Mouse (Mus musculus) limb, embryonic 14.5 days (tissue): ENCODE results near the gene Tmem189. TPM values are rescaled to one million over a fixed set of nuclear protein-coding genes. Genes with fewer than 3 reads are reported as not detected.

Experiments used
- ATAC-seq: fragments of 200-750 bp; cut with Nextera tagmentation; 2 replicates; pipeline ENCODE4 v1.8.0; 2017; ENCODE audit warnings: low read depth, moderate number of reproducible peaks, moderate TSS enrichment; ENCODE audit not compliant: low FRiP score
- DNase-seq: peaks from one replicate; pipeline ENCODE4 v3.0.0-alpha.2; 2015; ENCODE audit warnings: low spot score
- H3K27ac ChIP-seq: fragments of 300-500 bp; sonication (generic); replicated peaks from 2 replicates; pipeline ENCODE4 v1.5.1; 2014; ENCODE audit warnings: low read depth, mild to moderate bottlenecking, low read length, moderate library complexity, mixed read lengths
- H3K27me3 ChIP-seq: fragments of 300-500 bp; sonication (generic); 2 replicates; pipeline ENCODE4 v1.6.1; 2014; ENCODE audit warnings: low read length, mixed read lengths; ENCODE audit not compliant: control insufficient read depth, insufficient read depth
- H3K36me3 ChIP-seq: fragments of 300-500 bp; sonication (generic); 2 replicates; pipeline ENCODE4 v1.6.1; 2014; ENCODE audit warnings: mild to moderate bottlenecking, low read length, moderate library complexity, mixed read lengths; ENCODE audit not compliant: control insufficient read depth, insufficient read depth
- H3K4me1 ChIP-seq: fragments of 300-500 bp; sonication (generic); 2 replicates; pipeline ENCODE4 v1.6.1; 2014; ENCODE audit warnings: antibody characterized with exemption, low read length, mixed read lengths; ENCODE audit not compliant: control insufficient read depth, insufficient read depth
- H3K4me2 ChIP-seq: fragments of 300-500 bp; sonication (generic); replicated peaks from 2 replicates; pipeline ENCODE4 v1.6.1; 2014; ENCODE audit warnings: low read depth, mild to moderate bottlenecking, low read length, moderate library complexity; ENCODE audit not compliant: severe bottlenecking
- H3K4me3 ChIP-seq: fragments of 300-500 bp; sonication (generic); replicated peaks from 2 replicates; pipeline ENCODE4 v1.5.1; 2014; ENCODE audit warnings: low read length
- H3K9ac ChIP-seq: fragments of 300-500 bp; sonication (generic); 2 replicates; pipeline ENCODE4 v1.6.1; 2014; ENCODE audit warnings: mild to moderate bottlenecking, low read depth, low read length, moderate library complexity; ENCODE audit not compliant: severe bottlenecking
- H3K9me3 ChIP-seq: fragments of 300-500 bp; sonication (generic); 2 replicates; pipeline ENCODE4 v1.6.1; 2016; ENCODE audit warnings: low read length; ENCODE audit not compliant: control insufficient read depth
- POLR2A ChIP-seq: fragments of 200-500 bp; IDR thresholded peaks from 2 replicates; pipeline ENCODE4 v1.8.0; 2012; ENCODE audit warnings: inconsistent platforms, mild to moderate bottlenecking, moderate library complexity, borderline replicate concordance; ENCODE audit not compliant: insufficient read depth, insufficient read length; ENCODE audit errors: extremely low read depth
- WGBS: fragments of 180-500 bp; shearing (Covaris S2); extraction: QIAGEN DNeasy Blood & Tissue Kit; methylation state at CpG from one replicate; pipeline ENCODE4 v1.1.7; 2014; 5-methylcytosine and 5-hydroxymethylcytosine counted together
- polyA plus RNA-seq, 2 experiments: library from polyadenylated mRNA; depleted of rRNA in 1 of 2; stranded (reverse) in 1 of 2; unstranded in 1 of 2; fragments of >200 nt; fragmentation: Nextera tagmentation in 1 of 2; extraction: Ambion mirVana in 1 of 2; gene quantifications; 2 replicates each; pipeline versions ENCODE4 v1.2.1 to v1.2.3; 2012 to 2014

Tmem189 gene
- polyA plus RNA-seq, 2 experiments, result 39.3 to 58.9 TPM

- Histone ChIP-seq H3K27me3 (no peaks in the 10 kb centered on the region), H3K4me1 (no peaks in the 10 kb centered on the region), H3K4me2 (no peak overlapping the region), H3K4me3 (no peak overlapping the region), H3K36me3 (no peaks in the 10 kb centered on the region), H3K9ac (no peak overlapping the region), H3K9me3 (no peaks in the 10 kb centered on the region), H3K27ac (no peak overlapping the region)
- DNase-seq (peak; percentile 43), ATAC-seq (no peak)
- WGBS, result 53% methylated on average over 5 of the region's 5 CpGs
- no peak for TF ChIP-seq POLR2A
Observed at GRCm38 (mm10) chr2:167680657-167681056, 9.0 kb downstream of the Tmem189 start.

- Histone ChIP-seq H3K36me3 (no peaks in the 10 kb centered on the region), H3K27ac (no peak overlapping the region), H3K9me3 (no peaks in the 10 kb centered on the region), H3K27me3 (no peaks in the 10 kb centered on the region), H3K4me1 (no peaks in the 10 kb centered on the region), H3K4me2 (no peak overlapping the region), H3K4me3 (no peak overlapping the region), H3K9ac (no peak overlapping the region)
- WGBS, result 2% methylated on average over 13 of the region's 13 CpGs
- no peak for TF ChIP-seq POLR2A
- DNase-seq (peak; percentile 61), ATAC-seq (peak; percentile 75)
Observed at GRCm38 (mm10) chr2:167679902-167680430, 9.7 kb downstream of the Tmem189 start.

- H3K27me3 ChIP-seq, result no peaks in the 10 kb centered on the region
- H3K36me3 ChIP-seq, result no peaks in the 10 kb centered on the region
- ATAC-seq, result no peak
- H3K9me3 ChIP-seq, result no peaks in the 10 kb centered on the region
- H3K27ac ChIP-seq, result no peak overlapping the region
- H3K4me2 ChIP-seq, result no peak overlapping the region
- H3K4me3 ChIP-seq, result no peak overlapping the region
- H3K9ac ChIP-seq, result no peak overlapping the region
- DNase-seq, result no peak
- no peak for TF ChIP-seq POLR2A
- 46% methylated on average over 5 of the region's 5 CpGs for WGBS
- H3K4me1 ChIP-seq, result no peaks in the 10 kb centered on the region
Observed at GRCm38 (mm10) chr2:167678600-167678999, 11.0 kb downstream of the Tmem189 start.

GRCm38 (mm10) chr2:167675120-167675909 is 14.3 kb downstream of the Tmem189 start:
- Histone ChIP-seq H3K9ac (no peak overlapping the region), H3K27ac (no peak overlapping the region), H3K27me3 (no peaks in the 10 kb centered on the region), H3K9me3 (no peaks in the 10 kb centered on the region), H3K4me1 (no peaks in the 10 kb centered on the region), H3K4me3 (no peak overlapping the region), H3K36me3 (no peaks in the 10 kb centered on the region), H3K4me2 (no peak overlapping the region)
- ATAC-seq (no peak), DNase-seq (no peak)
- TF ChIP-seq POLR2A, result no peak
- 43% methylated on average over 14 of the region's 14 CpGs for WGBS

- TF ChIP-seq POLR2A, result no peak
- H3K27ac ChIP-seq, result no peak overlapping the region
- H3K27me3 ChIP-seq, result no peaks in the 10 kb centered on the region
- H3K9me3 ChIP-seq, result no peaks in the 10 kb centered on the region
- no peaks in the 10 kb centered on the region for H3K36me3 ChIP-seq
- H3K4me2 ChIP-seq, result no peak overlapping the region
- H3K9ac ChIP-seq, result no peak overlapping the region
- no peaks in the 10 kb centered on the region for H3K4me1 ChIP-seq
- DNase-seq, result peak; percentile 38
- WGBS, result 42% methylated on average over 13 of the region's 13 CpGs
- peak; percentile 60; the same call in 1 of the 2 replicates for ATAC-seq
- no peak overlapping the region for H3K4me3 ChIP-seq
Observed at GRCm38 (mm10) chr2:167672212-167672685, 17.4 kb downstream of the Tmem189 start.
